Mouse (Mus musculus): ENCODE data around the gene Tdo2.

DNA sequence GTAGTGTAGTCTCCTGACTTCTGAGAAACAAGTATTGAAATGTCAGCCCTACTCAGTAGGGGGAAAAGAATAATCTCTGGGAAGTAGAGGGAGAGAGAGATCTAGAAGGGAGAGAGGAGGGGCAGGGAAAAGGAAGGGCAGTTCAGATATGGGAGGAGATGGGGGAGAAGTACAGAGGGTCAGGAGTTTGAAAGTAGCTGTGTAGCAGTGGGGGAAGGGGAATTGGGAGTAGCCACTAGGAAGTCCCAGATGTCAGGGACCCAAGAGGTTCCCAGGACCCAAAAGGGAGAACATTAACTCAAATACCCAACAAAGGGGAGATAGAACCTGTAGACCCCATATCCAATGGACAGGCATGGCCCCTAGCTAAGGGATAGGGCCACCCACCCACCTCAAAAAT, at the start of gene Tdo2:
- TF ChIP-seq CTCF (conservative IDR thresholded peaks at IDR 0.05; ENCODE audit: low read length) (no peak), POU5F1 (IDR thresholded peaks at IDR 0.05; ENCODE audit: borderline replicate concordance, low read length) (no peak), NANOG (IDR thresholded peaks at IDR 0.05; ENCODE audit: borderline replicate concordance, low read length) (no peak)
